Mouse (Mus musculus): ENCODE results near the gene Synpr.
A peak's percentile ranks its signal among the peaks of the same experiment; 100 is the strongest.

Synpr gene

DNA sequence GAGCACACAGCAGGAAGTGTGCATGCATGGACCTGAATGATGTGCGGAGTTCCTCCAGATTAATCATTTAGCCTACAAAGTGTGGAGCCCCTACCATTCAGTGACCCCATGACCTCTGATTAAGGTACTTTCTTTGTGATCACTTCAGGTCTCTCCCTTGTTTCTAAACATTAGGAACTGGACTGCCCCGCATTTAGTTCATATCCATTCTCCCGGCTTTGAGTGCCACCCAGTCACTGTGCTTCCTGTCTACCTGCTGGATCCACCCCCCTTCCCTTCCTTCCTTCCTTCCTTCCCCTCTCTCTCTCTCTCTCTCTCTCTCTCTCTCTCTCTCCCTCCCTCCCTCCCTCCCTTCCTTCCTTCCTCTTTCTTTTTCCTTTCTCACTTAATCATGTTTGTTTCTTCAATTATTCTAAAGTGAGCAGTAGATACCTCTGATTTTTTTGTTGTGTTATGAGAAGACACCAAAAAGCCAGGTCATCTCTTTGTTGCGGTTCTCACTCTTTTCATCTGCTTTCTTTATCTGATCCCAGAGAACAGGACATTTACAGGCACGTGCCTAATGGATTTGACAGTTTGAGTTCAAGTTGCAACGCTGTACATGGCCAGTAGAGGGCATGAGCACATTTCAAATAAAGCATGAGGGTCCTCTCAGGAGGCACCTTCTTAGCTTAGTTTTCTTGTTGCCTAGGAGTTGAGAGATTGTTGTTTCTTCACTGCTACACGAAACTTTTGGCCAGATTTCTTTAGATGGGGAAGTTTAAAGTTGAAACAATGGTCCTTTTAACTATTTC, 71.2 kb downstream of the Synpr start:
- peak; percentile 27 for DNase-seq (ENCODE audit: low read depth, low spot score)

- no peak for DNase-seq (ENCODE audit: low read depth, low spot score)
Measured at GRCm38 (mm10) chr14:13357101-13357667, 72.6 kb downstream of the Synpr start.

DNA sequence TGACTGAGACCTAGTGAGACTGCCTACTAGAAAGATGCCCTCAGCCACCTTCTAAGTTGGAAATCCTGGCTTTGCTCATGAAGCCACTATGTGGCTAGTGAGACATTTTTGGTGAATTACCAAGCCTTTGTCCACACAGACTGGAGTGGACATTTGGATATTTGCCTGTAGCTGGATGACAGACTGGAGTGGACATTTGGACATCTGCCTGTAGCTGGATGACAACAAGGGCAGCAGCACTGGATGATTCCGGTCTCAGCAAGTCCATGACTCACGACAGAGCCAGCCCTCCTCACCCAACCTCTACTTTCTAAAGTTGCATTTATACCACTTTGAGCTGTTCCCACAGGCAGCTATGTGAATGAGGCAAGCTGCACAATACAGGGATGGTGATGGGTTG, 73.5 kb downstream of the Synpr start:
- DNase-seq (ENCODE audit: low read depth, low spot score): no peak

DNA sequence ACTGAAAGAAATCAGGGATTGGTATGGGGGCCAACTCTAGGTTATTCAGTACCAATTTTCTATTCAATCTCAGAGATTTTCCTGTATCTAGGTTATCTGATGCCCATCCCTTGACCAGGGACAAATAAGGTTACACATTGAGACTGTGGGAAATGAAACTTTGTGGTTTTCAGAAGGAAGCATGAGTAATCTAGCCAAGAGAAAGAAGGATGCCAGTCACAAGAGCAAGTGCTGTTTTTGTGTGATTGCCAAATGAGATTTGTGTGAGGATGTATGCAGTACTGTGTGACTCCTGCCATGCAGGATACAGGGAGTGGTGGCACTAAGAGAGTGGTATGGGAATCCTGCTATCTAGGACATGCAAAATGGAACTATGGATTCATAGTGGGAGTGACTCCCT, 76.6 kb downstream of the Synpr start:
- DNase-seq (ENCODE audit: low read depth, low spot score): no peak

- no peak for DNase-seq (ENCODE audit: low read depth, low spot score)
Measured at GRCm38 (mm10) chr14:13361642-13362041, 77.1 kb downstream of the Synpr start.

GRCm38 (mm10) chr14:13368309-13368708, 83.7 kb downstream of the Synpr start:
- no peak for DNase-seq (ENCODE audit: low read depth, low spot score)

DNA sequence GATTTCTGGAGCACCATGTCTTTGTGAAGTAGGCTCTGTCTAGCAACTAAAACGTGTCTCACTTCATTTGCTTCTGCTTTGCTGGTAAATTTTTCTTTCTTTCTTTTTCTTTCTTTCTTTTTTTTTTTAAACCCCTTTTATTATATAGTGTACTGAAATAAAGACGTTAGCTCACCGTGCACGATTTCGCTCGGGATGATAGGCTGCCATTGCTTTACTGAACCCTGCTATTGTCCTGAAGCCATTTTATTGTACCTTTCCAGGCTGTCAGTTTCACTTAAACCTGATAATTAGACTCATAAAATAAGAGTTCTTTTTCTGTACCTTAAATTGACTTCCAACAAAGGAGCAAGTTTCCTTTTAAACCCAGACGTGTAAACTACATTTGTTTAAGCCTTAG, 104.5 kb downstream of the Synpr start:
- no peak for DNase-seq (ENCODE audit: low read depth, low spot score)

DNA sequence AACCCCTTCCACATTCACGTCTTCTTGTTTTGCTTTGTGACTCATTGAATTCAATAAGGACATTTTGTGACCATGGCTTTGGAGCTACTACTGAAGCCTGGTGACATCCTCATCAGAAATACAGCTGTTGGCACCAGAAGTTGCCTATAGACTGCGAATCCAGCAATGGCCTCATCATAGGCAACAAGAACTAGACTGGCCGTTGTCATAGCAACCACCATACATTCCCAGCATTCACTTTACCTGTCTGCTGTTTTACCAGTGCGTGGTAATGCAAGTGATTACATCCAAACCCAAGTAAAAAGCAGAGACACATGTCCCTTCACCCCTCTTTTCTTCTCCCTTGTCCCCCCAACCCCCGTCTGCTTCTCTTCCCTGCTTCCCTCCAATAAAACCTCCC, 105.4 kb downstream of the Synpr start:
- DNase-seq (ENCODE audit: low read depth, low spot score): no peak

GRCm38 (mm10) chr14:13399226-13400020, 114.8 kb downstream of the Synpr start:
- no peak for DNase-seq (ENCODE audit: low read depth, low spot score)

DNA sequence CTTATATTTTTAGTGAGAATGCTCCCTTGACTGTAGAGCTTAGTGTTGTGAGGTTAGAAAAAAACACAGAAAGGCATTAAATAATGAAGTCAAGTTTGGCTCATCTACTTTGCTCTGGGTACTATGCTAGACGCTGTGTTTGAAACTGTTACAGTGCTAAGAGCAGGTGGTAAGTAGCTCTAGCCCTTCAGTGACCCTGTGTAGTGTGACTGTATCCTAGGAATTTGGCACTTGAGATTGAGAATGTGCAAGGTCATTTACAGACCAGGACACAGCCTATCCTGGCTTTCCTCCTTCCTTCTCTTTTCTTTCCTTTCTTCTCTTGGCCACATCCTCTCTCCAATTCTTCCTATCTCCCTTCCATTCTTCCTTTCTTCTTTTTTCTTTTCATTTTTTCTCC, 127.1 kb downstream of the Synpr start:
- no peak for DNase-seq (ENCODE audit: low read depth, low spot score)

DNA sequence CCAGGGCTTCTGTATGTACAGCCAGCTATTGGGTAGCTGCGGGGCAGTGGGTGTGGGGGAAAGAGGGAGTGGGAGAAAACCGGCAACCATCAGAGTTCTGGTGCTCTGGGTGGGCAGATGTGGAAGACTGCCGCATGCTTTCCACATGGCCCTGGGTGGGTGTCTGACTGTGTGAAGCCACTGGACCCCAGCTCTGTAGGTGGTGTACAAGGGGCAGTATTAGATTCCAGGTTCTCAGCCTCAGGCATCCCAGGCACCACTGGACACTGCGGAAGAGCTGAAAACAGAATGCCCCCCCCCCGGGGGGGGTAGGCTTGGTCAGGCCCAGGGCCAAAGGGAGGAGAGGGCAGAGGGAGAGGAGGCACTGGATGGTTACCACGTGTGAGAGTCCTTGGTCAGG, 156.1 kb downstream of the Synpr start:
- no peak for DNase-seq (ENCODE audit: low read depth, low spot score)

GRCm38 (mm10) chr14:13444908-13445307, 160.3 kb downstream of the Synpr start:
- no peak for DNase-seq (ENCODE audit: low read depth, low spot score)

DNA sequence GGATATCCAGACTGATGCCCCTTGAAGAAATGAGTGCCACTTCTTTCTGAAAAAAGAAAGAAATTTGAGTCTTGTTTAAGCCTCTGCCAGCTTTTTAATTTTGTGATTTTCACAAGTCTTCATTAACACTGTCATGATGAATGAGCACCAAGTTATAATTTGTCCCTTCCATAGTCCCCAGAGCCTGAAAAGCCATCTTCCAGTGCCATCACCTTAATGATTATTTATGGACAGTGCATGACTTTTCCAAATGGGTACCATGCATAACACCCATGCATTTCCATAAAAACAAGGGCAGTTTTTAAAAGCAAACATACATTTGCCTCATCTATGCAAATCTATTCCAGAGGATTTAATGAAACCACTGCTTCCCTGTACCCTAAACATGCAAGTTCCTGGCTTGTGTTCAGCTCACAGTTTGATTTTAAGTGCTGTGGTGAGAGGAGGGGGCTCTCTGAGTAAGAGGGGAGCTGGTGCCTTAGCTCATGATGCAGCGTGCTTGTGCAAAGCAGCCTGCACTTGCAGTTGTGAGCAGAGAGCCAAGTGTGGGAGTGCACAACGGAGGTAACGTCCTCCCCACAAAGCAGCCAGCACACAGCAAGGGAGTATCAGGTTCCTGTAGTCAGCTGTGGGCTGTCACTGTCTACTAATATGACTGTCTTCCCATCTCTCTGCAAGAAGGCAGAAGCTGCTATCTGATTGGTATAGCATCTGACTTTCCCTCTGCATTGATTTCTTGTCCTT, 169.1 kb downstream of the Synpr start:
- no peak for DNase-seq (ENCODE audit: low read depth, low spot score)

- no peak for DNase-seq (ENCODE audit: low read depth, low spot score)
Measured at GRCm38 (mm10) chr14:13454991-13455390, 170.4 kb downstream of the Synpr start.

- DNase-seq (ENCODE audit: low read depth, low spot score): no peak
Measured at GRCm38 (mm10) chr14:13459333-13459732, 174.8 kb downstream of the Synpr start.

- no peak for DNase-seq (ENCODE audit: low read depth, low spot score)
Measured at GRCm38 (mm10) chr14:13469211-13469610, 184.6 kb downstream of the Synpr start.

DNA sequence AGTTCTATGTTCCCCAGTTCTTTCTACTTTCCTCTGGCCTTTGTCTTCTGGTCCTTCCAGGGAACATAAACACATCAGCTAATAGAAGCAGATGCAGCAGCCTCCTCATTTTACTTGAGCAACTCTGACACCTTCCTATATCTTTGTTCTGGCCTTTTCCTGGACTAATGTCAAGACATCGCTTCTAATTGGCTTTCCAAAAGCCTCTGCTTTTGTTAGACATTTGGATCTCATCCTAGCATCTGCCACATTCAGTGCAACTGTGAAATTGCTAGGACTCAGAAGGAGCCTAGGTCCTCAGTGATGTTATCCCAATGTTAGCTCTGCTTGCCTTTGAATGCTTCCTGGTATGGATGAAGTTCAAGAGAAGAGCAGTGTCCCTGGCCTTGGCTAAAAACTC, 193.2 kb downstream of the Synpr start:
- DNase-seq (ENCODE audit: low read depth, low spot score): no peak

- no peak for DNase-seq (ENCODE audit: low read depth, low spot score)
Measured at GRCm38 (mm10) chr14:13505355-13505754, 220.8 kb downstream of the Synpr start.

- no peak for DNase-seq (ENCODE audit: low read depth, low spot score)
Measured at GRCm38 (mm10) chr14:13518608-13519139, 234.1 kb downstream of the Synpr start.

GRCm38 (mm10) chr14:13519239-13520011, 234.8 kb downstream of the Synpr start:
- no peak for DNase-seq (ENCODE audit: low read depth, low spot score)

GRCm38 (mm10) chr14:13547746-13548145, 263.2 kb downstream of the Synpr start:
- no peak for DNase-seq (ENCODE audit: low read depth, low spot score)

Measured in CD4-positive helper T cell, adult 2 months (primary cell).